Mouse (Mus musculus) bone marrow macrophage, adult 2 months (primary cell): ENCODE results near the gene Vdr.

Source experiments
- CTCF ChIP-seq: IDR thresholded peaks from 2 replicates; pipeline ENCODE4 v1.5.1; 2012; ENCODE audit warnings: low read depth, mild to moderate bottlenecking, low read length, moderate library complexity
- POLR2A ChIP-seq: IDR thresholded peaks from 2 replicates; pipeline ENCODE4 v1.6.1; 2012; ENCODE audit warnings: mild to moderate bottlenecking, low read depth, low read length, borderline replicate concordance

- TF ChIP-seq CTCF (no peak), POLR2A (no peak)
Measured at GRCm38 (mm10) chr15:97896347-97896746, 14.1 kb downstream of the Vdr start.
